Mouse (Mus musculus) olfactory bulb, adult 2 months (tissue): ENCODE results near the gene Rbak.
A peak's percentile ranks its signal among the peaks of the same experiment; 100 is the strongest.

ENCODE experiments used
- CTCF ChIP-seq: fragments of 200-500 bp; IDR thresholded peaks from 2 replicates; pipeline ENCODE4 v1.5.1; 2012; ENCODE audit warnings: low read depth, mild to moderate bottlenecking, low read length, moderate library complexity; ENCODE audit not compliant: insufficient read depth
- POLR2A ChIP-seq: fragments of 200-500 bp; IDR thresholded peaks from 2 replicates; pipeline ENCODE4 v1.6.1; 2012; ENCODE audit warnings: mild to moderate bottlenecking, low read depth, low read length, moderate library complexity; ENCODE audit not compliant: insufficient read depth

- TF ChIP-seq CTCF (0 out of 2 replicates have a peak, but pooled peaks have one; percentile 3), POLR2A (no peak)
These were observed 15.0 kb downstream of the Rbak start for GRCm38 (mm10) chr5:143165508-143166070.
